Mouse (Mus musculus) gastrocnemius, postnatal 14 days (tissue): ENCODE results near the gene Plxna1. TPM values are rescaled to one million over a fixed set of nuclear protein-coding genes. Genes with fewer than 3 reads are reported as not detected.
A peak's percentile ranks its signal among the peaks of the same experiment; 100 is the strongest.

Experiments
- DNase-seq: peaks from one replicate; pipeline ENCODE4 v3.0.0; 2021; ENCODE audit warnings: mixed read lengths
- intact Hi-C: fragments of 180-260 bp; cut with DNase I; formaldehyde crosslinking; loops from one replicate; pipeline ENCODE4 v1.15.1; 2025; ENCODE audit warnings: low total_unique reads
- total RNA-seq, 2 experiments: library from RNA; stranded (reverse); gene quantifications; 2 replicates each; pipeline ENCODE4 v1.2.3; 2021

Gene Plxna1
- total RNA-seq, 2 experiments from 2014 or later, result 24.7 to 36.6 TPM

DNA sequence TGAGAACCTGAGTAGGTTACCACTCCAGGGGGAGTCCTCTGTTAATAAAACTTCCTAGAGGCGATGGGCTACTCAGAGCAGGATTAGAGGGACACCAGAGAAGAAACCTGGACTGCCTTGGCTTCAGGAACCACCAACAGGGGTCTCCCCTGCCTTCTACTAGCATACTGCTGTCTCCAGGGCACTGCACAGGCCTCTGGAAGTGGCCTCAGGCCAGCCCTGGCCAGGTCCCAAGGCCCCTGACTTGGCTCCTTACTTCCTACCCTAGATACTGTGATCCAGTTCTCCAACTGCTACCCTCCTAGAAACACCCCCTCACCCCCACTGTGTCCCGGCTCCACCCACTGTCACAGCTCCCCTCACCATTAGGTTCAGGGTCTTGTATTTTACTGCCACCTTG is 23.0 kb downstream of the Plxna1 start:
- intact Hi-C loops, result no loop called here
- peak; percentile 35 for DNase-seq

DNA sequence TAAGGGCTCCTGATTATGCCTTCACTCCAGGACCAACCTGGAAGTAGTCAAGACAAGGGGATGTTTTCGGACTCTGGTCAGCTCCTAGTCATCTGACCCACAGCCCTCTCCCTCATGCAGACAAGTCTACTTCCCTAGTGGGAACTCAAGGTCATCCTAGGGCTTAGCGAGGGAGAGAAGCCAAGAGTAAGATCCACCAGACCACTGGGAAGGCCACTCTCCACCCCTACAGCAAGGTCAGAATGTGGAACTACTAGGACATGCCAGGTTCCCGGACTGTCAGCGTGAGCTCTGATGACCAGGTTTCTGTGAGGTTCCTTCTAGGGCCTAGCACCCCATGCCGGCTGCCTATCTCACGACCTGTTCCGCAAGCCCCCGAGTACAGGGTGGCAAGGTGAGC is 23.7 kb downstream of the Plxna1 start:
- intact Hi-C loops, result no loop called here
- no peak for DNase-seq

DNA sequence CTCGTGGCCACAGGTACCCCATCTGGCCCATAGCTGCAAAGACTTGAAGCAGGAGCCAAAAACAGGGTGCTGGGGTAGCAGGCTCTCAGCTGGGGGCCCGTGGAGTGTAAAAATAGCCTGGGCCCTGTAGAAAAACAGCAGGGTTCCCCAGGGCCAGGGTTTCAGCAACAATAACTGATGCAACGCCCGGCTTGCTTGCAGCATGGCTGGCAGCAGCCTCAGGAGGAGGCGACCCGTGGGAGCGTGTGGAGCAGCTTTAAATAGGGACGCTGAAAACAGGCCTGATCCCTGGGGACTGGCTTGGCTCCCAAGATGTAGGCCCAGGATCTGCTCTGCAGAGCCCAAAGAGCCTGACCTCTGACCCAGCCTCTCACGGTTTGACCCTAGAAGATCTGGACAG is 24.8 kb downstream of the Plxna1 start:
- intact Hi-C loops, result no loop called here
- no peak for DNase-seq

GRCm38 (mm10) chr6:89333964-89334702 is 28.3 kb downstream of the Plxna1 start:
- intact Hi-C loops, result no loop called here
- no peak for DNase-seq

- intact Hi-C loops, result no loop called here
- DNase-seq, result no peak
Measured at GRCm38 (mm10) chr6:89330957-89331356, 31.5 kb downstream of the Plxna1 start.

- intact Hi-C loops, result loop anchor here (10.0 kb wide), 1 partner anchor 394 kb away; no protein-coding TSS in a partner anchor
- DNase-seq, result no peak
Measured at GRCm38 (mm10) chr6:89328634-89329033, 33.8 kb downstream of the Plxna1 start.

DNA sequence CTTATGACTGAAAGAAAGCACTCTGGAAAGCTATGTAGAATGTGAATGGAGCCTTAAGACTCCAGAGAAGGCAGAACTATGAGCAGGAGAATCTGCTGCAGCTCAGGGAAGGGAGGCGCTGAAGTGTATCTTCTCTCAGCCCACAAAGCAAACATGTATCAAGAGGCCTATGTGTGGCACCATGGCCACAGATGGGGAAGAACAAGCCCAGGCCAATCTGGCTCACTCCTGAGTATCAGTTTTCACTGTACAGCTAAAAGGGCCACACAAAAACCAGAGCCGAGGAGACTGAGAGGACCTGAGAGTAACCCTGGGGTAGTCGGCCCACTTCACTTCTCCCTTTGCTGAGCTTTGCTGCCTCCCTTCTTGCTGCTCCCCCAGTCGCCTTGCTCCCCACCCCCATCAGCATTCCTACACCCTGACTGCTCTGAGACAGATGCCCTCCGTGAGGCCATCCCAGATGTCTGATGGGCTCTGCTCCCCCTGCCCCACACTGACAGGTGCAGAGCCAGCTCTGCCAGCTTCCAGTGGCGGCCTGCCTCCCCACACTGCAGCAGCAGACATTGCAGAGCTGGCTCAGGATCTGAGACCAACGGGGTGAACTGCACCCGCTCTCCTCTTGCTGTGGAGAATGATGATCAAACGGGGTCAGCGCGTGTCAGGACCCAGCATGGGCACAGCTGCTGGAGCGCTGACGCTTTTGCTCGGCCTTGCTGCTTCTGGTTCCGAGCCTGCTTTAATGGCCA is 34.5 kb downstream of the Plxna1 start:
- intact Hi-C loops, result loop anchor here (10.0 kb wide), 1 partner anchor 393 kb away; no protein-coding TSS in a partner anchor
- DNase-seq, result peak; percentile 72

DNA sequence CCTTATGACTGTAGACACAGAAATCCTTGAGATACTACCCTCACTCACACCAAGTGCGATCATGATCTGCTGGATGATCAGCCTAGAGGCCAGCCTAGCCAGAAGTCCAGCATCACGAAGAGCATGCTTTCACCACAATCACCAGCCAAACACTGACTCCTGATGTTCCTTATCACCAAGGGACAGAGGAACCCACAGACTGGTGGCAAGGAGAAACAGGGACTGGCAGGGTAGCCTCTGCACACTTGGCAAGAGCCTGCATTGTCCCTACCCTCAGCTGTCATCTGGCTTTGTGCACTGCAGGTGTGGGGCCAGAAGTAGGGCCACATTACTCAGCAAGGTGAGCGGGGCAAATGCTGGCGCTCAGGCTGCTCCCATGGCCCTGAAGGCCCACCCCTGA is 37.6 kb downstream of the Plxna1 start:
- intact Hi-C loops, result loop anchor here (10.0 kb wide), 1 partner anchor 390 kb away; no protein-coding TSS in a partner anchor
- no peak for DNase-seq

DNA sequence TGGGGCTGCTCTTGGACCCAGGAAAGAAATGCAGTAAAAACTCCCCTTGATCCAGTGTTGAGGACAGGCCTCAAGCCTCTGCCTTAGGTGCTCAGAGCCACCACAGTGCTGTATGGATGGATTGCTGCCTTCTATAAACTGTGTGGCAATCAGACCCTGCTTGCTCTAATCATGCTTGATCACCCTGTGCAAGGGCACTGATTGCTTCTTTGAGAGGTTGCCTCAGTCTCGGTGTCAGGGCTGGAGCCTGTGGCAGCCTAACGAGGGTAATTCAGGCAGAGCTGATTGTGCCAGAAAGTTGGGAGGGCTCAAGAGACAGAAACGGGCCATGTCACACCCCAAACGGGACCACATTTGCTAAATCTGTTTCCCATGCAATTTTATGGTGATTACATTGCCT is 47.2 kb downstream of the Plxna1 start:
- no peak for DNase-seq
- intact Hi-C loops, result no loop called here

DNA sequence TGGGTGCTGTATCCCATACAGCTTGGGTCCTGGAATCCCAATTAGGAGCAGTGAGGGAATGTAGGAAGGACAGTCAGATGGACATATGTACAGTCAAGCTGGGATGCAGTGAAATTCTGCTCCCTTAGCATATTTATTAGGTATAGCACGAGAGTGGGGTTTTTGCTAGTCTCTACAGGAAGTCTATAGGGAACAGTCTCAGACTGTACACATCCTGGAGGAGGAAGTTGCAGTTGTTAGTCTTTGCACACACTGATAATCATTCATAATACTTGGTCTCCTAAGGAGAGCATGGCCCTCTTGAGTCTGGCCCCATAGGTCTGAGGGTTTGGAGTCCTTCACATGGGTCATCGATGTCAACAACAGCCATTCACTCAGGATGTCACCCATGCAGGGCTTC is 50.9 kb downstream of the Plxna1 start:
- DNase-seq, result no peak
- intact Hi-C loops, result no loop called here

DNA sequence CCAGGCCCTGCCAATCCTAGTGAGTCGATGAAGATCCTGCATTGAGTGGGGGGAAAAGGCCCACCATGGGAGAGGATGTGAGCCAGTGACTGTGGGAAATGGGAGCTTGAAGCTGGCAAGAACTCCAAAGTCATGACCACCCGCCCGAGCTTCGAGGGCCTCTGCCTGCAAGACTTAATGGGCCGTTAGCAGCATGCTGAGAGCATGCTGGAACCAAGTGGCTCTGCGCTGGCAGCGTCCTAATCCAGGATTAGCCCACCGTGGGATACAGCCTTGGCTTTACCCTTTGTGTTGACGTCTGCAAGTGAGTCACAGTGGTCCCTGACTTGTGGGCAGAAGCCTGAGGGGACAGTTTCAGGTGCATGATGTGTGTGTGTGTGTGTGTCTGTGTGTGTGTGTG is 52.2 kb downstream of the Plxna1 start:
- intact Hi-C loops, result no loop called here
- DNase-seq, result no peak

DNA sequence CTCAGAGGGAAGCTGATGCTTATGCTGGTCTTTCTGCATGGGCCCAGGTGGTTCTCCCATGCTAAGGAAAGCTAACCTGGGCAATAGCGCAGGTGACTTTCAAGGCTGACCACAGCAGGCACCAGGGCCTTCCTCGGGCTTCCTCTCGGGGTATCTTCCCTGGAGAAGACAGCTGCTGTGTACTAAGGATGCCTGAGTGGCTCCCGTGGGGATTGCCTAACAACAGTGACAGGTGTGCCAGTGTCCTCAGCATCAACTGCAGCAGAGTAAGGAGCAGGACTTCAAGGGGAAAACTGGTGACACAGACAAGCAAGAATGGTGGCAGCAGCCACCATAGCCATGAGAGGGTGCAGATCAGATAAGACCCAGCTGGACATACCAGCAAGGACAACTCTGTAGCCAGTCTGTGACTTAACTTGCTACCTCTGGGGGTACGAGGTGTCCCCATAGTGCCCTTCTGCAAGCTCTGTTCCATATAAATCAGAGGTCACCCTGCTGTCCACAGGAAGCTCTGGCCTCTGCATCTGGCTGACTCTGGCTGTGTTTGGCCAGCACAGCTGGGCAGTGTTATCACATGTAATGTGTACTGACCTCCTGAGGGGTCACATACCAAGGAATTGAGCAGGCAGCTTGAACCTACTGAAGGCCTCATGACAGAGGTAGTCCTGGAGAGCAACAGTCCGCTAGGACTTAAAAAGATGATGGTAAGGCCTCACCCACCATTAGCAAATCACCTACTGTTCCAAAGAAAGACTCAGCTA is 54.0 kb downstream of the Plxna1 start:
- DNase-seq, result no peak
- intact Hi-C loops, result no loop called here

DNA sequence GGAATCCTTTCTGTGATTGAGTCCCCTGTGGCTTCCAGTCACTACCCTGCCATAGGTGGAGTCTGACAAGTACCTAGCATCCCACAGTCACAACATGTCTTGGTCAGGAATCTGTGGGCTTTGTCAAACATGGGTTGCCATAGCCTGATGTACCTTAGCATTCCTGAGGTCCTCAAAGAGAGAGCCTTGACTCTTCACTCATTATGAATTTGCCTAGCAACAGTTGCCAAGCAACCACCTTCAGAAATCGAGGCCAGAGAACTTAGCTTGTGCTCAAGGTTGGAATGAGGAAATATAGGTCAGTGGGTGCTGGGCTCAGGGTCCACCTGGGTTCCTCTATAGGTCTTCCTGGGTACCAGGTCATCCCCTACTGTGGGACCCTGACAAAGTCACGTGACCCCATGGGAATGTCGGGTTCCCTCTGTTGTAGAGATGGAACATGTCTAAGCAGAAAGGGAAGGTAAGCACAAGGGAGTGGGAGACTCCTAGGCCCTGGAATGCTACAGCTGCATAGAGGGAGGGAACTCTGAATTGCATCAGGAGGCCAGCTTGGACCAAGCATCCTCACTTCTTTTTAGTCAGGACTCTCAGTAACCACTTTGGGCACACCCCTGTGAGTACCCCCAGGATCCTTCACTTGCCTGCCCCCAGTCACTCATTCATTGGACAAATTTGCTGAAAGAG is 57.9 kb downstream of the Plxna1 start:
- intact Hi-C loops, result no loop called here
- no peak for DNase-seq

DNA sequence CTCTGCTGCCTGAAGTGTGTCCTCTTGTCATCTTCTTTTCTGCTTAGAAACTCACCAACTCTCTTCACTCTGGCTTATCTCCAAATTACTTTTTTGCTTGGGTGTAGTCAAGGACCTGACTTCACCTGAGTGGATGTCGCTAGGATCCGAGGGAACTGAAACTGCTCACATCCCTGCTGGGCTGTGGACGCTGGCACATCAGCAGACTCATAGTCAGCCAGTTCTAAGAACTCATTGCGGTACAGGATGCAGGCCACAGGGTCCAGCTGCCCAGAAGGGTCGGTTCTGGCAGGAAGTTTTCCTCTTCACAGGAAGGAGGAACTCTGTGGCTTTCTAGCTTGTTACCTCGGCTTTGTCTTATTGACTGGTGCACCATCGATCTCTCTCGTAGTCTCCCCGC is 62.6 kb downstream of the Plxna1 start:
- DNase-seq, result no peak

DNA sequence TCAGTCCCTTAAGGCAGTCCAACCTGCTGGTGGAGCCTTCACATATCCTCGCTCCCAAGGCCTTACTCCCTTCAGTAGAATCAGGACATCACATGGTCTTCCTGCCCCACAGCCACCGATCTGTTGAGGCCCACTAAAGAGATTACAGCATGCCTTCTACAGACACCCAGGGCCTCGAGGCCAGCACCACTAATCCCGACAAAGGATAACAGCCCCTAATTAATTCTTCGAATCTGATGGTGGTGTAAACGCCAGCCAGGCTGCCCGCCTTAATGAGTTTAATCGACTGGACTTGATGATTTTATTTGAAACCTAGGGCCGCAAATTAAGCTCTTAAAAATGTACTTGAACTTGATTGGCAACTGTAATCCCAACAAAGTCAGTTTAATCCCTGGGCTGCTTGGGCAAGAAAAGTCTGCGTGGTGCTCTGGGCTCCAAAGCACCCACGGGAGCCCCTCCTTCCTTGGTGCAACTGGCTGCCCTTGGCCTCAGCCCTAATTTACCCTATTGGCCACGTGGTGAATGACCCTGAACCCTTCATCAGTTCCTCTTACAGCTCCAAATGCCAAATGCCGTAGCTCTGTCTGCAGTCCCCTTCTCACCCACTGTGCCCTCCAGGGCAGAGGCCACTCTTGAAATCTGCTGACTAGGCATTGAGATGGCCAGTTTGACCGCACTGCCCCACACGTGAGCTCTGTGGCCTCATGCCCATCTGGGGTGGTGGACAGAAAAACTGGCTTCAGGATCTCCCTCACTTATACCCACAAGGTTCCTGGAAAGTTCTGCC is 65.3 kb downstream of the Plxna1 start:
- DNase-seq, result no peak
- intact Hi-C loops, result no loop called here

More for the DNA sequence above, 62.6 kb downstream of the Plxna1 start:
- intact Hi-C loops, result no loop called here

GRCm38 (mm10) chr6:89296001-89296709 is 66.3 kb downstream of the Plxna1 start:
- no peak for DNase-seq
- intact Hi-C loops, result no loop called here

DNA sequence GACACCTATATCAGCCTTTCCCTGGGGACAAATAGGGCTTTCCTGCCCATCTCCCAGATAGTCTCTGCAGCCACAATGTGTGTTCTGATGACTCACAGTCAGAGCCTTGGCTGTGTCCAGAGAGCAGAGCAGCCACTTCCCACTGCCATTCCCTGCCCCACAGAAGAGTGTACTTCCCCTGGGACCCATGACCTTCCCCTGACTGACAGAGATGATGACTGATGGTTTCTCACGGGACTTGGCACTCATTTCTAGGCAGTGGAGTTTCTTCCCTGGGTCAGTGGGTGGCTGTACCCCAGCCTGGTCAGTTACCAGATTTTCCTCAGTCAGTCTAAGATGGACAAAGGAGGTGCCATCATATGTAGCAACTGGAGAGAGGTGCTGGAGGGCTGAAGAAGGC is 67.8 kb downstream of the Plxna1 start:
- intact Hi-C loops, result no loop called here

DNA sequence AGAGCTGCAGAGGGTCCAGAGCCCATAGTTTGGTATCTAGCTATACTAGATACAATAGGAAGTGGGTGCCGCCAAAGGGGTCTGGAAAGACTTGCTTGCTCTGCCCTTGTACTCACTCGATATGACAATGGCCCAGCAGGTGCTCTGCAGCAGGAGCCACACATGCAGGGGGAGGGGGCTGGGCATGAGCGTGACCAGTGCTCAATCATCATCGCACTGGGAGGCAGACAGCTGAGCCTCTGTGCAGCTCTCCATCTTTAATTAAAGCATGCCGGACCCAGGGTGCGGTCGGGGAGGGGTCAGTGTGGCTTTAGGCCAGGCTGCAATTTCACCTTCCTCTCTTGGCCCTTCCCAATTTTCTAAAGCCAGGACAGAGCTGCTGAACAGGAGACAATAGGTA is 70.9 kb downstream of the Plxna1 start:
- intact Hi-C loops, result no loop called here
- DNase-seq, result no peak

More for the DNA sequence above, 67.8 kb downstream of the Plxna1 start:
- no peak for DNase-seq
